Mouse (Mus musculus) forebrain, embryonic 14.5 days (tissue): ENCODE measurements at regions not wholly inside any gene's neighbourhood (a gene's known extent, or its start where the extent isn't known, plus 50 kb on each side); places are given as distances from the start of the nearest gene placed in this dataset.

Experiments
- ATAC-seq: fragments of 200-750 bp; cut with Nextera tagmentation; 2 replicates; pipeline ENCODE4 v1.8.0; 2017; ENCODE audit warnings: mild to moderate bottlenecking, moderate library complexity
- DNase-seq: peaks from one replicate; pipeline ENCODE4 v3.0.0-alpha.2; 2015; ENCODE audit warnings: low spot score
- H3K27ac ChIP-seq: fragments of 300-500 bp; sonication (generic); 2 replicates; pipeline ENCODE4 v1.5.1; 2014; ENCODE audit warnings: low read depth, mild to moderate bottlenecking, control low read depth, low read length, moderate library complexity
- H3K27me3 ChIP-seq: fragments of 300-500 bp; sonication (generic); replicated peaks from 2 replicates; pipeline ENCODE4 v1.6.1; 2014; ENCODE audit warnings: low read length, control low read depth, mixed read lengths; ENCODE audit not compliant: control insufficient read depth, insufficient read depth
- H3K36me3 ChIP-seq: fragments of 300-500 bp; sonication (generic); 2 replicates; pipeline ENCODE4 v1.6.1; 2014; ENCODE audit warnings: low read length, control low read depth; ENCODE audit not compliant: control insufficient read depth, insufficient read depth
- H3K4me1 ChIP-seq: fragments of 300-500 bp; sonication (generic); 2 replicates; pipeline ENCODE4 v1.6.1; 2014; ENCODE audit warnings: antibody characterized with exemption, low read length, control low read depth; ENCODE audit not compliant: control insufficient read depth, insufficient read depth
- H3K4me2 ChIP-seq: fragments of 300-500 bp; sonication (generic); 2 replicates; pipeline ENCODE4 v1.6.1; 2014; ENCODE audit warnings: mild to moderate bottlenecking, control low read depth, low read length
- H3K4me3 ChIP-seq: fragments of 300-500 bp; sonication (generic); 2 replicates; pipeline ENCODE4 v1.5.1; 2014; ENCODE audit warnings: low read depth, low read length, control low read depth
- H3K9ac ChIP-seq: fragments of 300-500 bp; sonication (generic); 2 replicates; pipeline ENCODE4 v1.6.1; 2014; ENCODE audit warnings: mild to moderate bottlenecking, low read length, control low read depth, moderate library complexity
- H3K9me3 ChIP-seq: fragments of 300-500 bp; sonication (generic); replicated peaks from 2 replicates; pipeline ENCODE4 v1.6.1; 2016; ENCODE audit warnings: low read length, control low read depth, mixed read lengths; ENCODE audit not compliant: control insufficient read depth
- WGBS: fragments of 180-500 bp; shearing (Covaris S2); extraction: QIAGEN DNeasy Blood & Tissue Kit; methylation state at CpG from one replicate; pipeline ENCODE4 v1.1.7; 2014; 5-methylcytosine and 5-hydroxymethylcytosine counted together

DNA sequence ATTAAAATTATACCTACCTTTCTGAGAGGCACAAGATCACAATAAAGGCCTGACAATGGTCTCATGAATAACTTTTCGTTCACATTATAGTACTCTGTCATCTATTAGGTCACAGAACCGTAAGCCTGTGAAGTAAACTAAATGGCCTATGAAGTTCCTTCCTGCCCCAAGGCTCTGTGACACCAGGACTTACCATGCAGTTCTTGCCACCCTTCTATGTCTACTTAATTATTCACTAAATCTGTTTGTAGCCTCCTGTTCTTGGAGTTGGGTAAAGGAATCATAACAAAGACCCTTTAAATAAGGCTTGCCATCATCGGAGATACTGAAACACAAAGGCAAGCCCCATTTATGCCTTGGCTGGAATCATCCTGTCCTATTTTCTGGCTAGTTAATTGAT, 408.3 kb downstream of the Cmpk2 start:
- H3K4me1 ChIP-seq = peaks cover 20% of the 10 kb centered on the region
- peak overlapping the region; percentile 95 for H3K27ac ChIP-seq
- peak; percentile 37 for ATAC-seq
- WGBS = 16% methylated on average over 3 of the region's 3 CpGs
- no peak for DNase-seq
- no peaks in the 10 kb centered on the region for H3K27me3 ChIP-seq
- H3K4me3 ChIP-seq = no peak overlapping the region
- no peaks in the 10 kb centered on the region for H3K36me3 ChIP-seq
- H3K9ac ChIP-seq = peak overlapping the region; percentile 40
- no peaks in the 10 kb centered on the region for H3K9me3 ChIP-seq
- H3K4me2 ChIP-seq = no peak overlapping the region; the same call in 1 of the 2 replicates

DNA sequence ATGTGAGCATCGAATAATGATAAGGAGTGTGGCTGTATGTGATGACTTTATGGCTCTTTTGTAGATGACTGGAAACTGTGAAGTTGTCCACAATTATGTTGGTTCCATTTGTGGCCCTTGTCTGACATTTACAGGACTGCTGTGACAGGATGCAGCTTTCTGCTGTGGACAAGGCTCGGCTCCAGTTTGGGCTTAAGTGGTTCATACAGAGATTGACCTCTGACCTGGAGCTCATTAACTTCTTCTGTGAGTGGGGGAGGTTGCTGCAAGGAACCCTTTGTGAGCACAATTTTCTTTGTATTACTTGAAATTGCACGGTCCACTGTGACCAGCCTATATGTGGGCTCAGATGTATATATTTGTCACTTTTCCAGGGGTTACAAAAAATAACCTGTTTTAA, 403.5 kb downstream of the Cmpk2 start:
- peaks cover 6% of the 10 kb centered on the region for H3K4me1 ChIP-seq
- ATAC-seq = no peak
- H3K9ac ChIP-seq = no peak overlapping the region
- H3K4me2 ChIP-seq = no peak overlapping the region
- no peaks in the 10 kb centered on the region for H3K27me3 ChIP-seq
- no peaks in the 10 kb centered on the region for H3K36me3 ChIP-seq
- no peaks in the 10 kb centered on the region for H3K9me3 ChIP-seq
- no peak overlapping the region for H3K27ac ChIP-seq
- H3K4me3 ChIP-seq = no peak overlapping the region
- DNase-seq = no peak
- WGBS = 28% methylated on average over 3 of the region's 3 CpGs

DNA sequence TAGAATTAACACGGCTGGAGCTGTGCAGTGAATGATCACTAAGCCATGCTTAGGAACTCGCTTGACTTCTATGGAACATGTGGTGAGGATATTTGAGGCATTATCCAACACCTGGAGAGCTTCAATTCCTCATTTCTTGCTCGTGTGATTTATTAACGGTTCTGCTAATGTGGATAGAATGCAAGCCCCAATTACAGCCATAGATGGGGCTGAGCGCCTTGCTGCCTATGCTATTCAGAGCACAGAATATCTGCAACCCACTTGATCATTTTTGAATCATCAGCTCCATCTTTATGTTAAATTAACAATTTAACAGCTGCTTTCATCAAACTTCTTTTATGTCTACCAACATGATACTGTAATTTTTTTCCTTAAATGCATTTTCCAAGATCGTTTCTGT, 398.7 kb downstream of the Cmpk2 start:
- WGBS = 58% methylated on average over 6 of the region's 6 CpGs
- no peak overlapping the region for H3K4me3 ChIP-seq

DNA sequence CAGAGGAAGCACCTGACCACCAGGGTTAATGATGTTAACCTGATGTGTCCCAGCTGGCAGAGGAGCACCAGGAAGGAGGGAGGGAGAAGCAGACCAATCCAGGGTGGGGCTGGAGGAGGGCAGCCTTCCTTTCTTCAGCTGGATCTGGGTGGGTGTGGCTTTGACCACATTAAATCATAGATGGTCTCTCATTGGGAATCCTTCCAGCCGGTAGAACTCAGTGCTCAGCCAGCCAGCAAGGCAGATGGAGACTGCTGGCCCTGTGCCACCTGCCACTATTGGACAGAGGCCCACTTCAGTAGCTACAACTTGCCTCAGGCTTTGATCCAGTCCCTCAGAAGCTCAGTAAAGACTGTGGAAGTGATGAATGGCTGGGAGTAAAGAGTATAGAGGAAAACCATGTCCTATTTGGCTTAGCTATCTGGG, 386.1 kb downstream of the Cmpk2 start:
- Histone ChIP-seq H3K9me3 (no peaks in the 10 kb centered on the region; the same call in 1 of the 2 replicates), H3K27ac (peak overlapping the region; percentile 65), H3K4me1 (peaks cover 6% of the 10 kb centered on the region), H3K4me3 (no peak overlapping the region), H3K4me2 (no peak overlapping the region), H3K27me3 (no peaks in the 10 kb centered on the region), H3K9ac (no peak overlapping the region), H3K36me3 (no peaks in the 10 kb centered on the region)
- ATAC-seq = peak; percentile 93
- peak; percentile 94 for DNase-seq
- 4% methylated on average over 1 of the region's 1 CpGs for WGBS

More for the DNA sequence above, 398.7 kb downstream of the Cmpk2 start:
- Histone ChIP-seq H3K36me3 (no peaks in the 10 kb centered on the region), H3K4me1 (no peaks in the 10 kb centered on the region), H3K9me3 (no peaks in the 10 kb centered on the region), H3K4me2 (no peak overlapping the region), H3K9ac (no peak overlapping the region), H3K27ac (no peak overlapping the region), H3K27me3 (no peaks in the 10 kb centered on the region)
- ATAC-seq (0 out of 2 replicates have a peak, but pooled peaks have one; percentile 29), DNase-seq (peak; percentile 38)

DNA sequence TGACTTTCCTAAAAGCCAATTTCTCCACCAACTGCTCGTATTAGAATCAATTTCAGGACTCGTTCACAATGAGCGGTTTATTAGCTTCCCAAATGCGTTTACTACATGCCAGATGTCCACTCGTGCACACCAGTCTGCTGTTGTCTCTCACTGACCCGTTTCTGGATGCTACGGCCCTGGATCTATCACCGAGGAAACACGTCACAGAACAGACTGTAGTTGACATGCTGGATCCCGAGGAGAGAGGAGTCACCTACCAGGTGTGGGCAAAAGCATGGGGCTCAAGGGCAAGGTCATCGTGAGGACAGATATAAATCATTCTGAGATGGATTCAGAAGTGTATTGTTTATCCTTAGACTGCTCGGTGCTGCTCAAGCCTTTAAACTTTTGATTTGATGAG, 375.9 kb downstream of the Cmpk2 start:
- Histone ChIP-seq H3K9ac (no peak overlapping the region), H3K36me3 (no peaks in the 10 kb centered on the region), H3K9me3 (no peaks in the 10 kb centered on the region), H3K4me3 (no peak overlapping the region), H3K27me3 (no peaks in the 10 kb centered on the region), H3K4me2 (no peak overlapping the region), H3K27ac (no peak overlapping the region), H3K4me1 (no peaks in the 10 kb centered on the region)
- DNase-seq (no peak), ATAC-seq (no peak)
- WGBS = 72% methylated on average over 12 of the region's 12 CpGs

DNA sequence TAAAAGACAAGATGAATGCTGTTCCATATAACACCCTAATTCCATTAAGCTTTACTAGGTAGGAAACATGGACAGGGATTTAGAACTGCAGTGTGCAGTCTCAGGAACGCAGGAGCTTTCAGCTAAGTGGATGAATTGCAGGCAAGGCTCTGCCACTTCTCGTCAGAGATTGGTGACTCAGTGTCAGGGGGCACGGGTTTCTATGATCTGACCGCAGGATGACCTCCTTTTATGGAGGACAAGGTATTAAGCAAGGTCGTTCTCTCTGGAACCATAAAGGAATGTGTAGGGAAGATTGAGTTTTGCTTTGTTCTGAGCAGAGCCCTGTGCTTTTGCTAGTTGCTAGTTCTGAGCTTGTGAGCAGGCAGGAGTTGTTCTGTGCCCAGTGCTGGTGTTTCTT, 373.7 kb downstream of the Cmpk2 start:
- ATAC-seq (no peak), DNase-seq (no peak)
- Histone ChIP-seq H3K36me3 (no peaks in the 10 kb centered on the region), H3K9ac (no peak overlapping the region), H3K4me1 (no peaks in the 10 kb centered on the region), H3K9me3 (no peaks in the 10 kb centered on the region), H3K4me3 (no peak overlapping the region), H3K27me3 (no peaks in the 10 kb centered on the region), H3K27ac (no peak overlapping the region), H3K4me2 (no peak overlapping the region)
- 39% methylated on average over 5 of the region's 5 CpGs for WGBS

DNA sequence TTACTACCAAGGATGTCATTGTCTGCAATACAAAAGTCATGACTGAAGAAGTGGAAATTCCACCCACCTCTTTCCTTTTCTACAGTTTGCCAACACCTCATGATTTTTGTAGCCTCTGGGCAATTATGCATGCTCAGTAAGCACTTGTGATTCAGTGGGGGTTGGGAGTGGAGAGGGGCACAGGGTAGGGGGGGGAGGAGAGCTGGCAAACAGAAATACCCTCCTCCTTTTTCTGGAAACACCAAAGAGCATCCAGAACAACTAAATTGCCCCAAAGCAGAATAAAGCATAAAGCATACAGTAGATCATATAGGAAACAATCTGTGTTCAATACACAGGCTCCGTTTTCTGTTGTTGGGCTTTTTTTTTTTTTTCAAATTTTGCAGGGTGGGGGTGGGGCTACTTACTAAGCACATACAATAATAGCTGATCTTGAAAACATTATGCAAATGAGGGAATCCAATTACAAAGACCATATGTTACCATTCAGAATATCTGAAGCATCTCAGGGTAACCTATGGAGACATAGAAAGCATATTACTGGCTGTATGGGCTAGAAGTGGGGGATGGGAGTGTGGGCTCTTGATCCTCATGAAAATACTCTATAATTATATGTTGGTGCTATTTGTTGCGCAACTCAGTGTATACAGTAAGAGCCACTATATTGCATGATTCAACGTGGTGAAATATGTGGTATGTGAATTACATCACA, 352.4 kb downstream of the Cmpk2 start:
- Histone ChIP-seq H3K27me3 (no peaks in the 10 kb centered on the region), H3K9me3 (no peaks in the 10 kb centered on the region; the same call in 1 of the 2 replicates)
- ATAC-seq = peak; percentile 83

DNA sequence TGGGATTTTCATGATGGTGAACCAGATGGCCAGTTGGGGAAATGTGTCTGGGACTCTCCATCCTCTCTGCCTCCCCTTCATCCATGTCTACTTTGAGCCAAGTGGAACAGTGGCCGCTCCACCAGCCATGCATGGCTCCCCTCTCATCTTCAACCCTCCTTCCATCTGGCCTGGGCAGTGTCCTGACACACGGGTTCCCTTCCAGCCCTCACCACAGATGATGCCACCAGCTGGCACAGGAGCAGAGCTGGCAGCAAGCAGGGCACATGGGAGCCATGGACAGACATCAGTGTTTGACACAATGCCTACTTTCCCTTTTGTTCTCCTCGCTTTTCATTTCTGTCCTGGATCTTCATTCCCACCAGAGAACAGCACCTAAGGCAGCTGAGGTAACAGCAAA, 348.9 kb downstream of the Cmpk2 start:
- no peaks in the 10 kb centered on the region for H3K9me3 ChIP-seq
- no peak overlapping the region for H3K4me3 ChIP-seq
- H3K27ac ChIP-seq = no peak overlapping the region
- DNase-seq (no peak), ATAC-seq (no peak)
- 78% methylated on average over 3 of the region's 3 CpGs for WGBS
- no peaks in the 10 kb centered on the region for H3K36me3 ChIP-seq
- no peak overlapping the region for H3K4me2 ChIP-seq
- H3K4me1 ChIP-seq = peaks cover 12% of the 10 kb centered on the region
- no peaks in the 10 kb centered on the region for H3K27me3 ChIP-seq
- no peak overlapping the region for H3K9ac ChIP-seq

More for the DNA sequence above, 352.4 kb downstream of the Cmpk2 start:
- H3K27ac ChIP-seq = peak overlapping the region; percentile 46
- 35% methylated on average over 3 of the region's 3 CpGs for WGBS
- DNase-seq = peak; percentile 83
- H3K4me3 ChIP-seq = no peak overlapping the region
- no peaks in the 10 kb centered on the region for H3K36me3 ChIP-seq
- peaks cover 12% of the 10 kb centered on the region for H3K4me1 ChIP-seq
- H3K4me2 ChIP-seq = no peak overlapping the region
- no peak overlapping the region for H3K9ac ChIP-seq

DNA sequence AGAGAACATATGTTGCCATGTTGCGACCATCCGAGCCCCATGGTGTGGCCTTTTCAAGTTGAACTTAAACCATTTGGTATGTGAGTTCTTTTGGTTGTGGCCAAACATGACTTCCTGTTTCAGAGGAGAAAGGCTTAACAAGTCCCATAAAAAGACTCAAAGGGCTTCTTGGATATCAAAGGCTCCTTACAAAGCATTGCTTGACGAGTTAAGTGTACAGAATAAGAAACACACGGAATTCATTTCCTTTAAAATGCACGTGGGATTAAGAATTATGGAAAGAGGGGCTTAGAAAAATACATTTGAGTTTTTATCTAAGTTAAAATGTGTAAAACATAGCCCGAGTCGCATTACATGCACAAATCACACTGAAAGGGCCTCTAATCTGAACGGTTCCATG, 346.8 kb downstream of the Cmpk2 start:
- WGBS = 68% methylated on average over 8 of the region's 8 CpGs
- no peak for DNase-seq
- no peak for ATAC-seq

More for the DNA sequence above, 346.8 kb downstream of the Cmpk2 start:
- Histone ChIP-seq H3K27me3 (no peaks in the 10 kb centered on the region), H3K9ac (no peak overlapping the region), H3K4me2 (no peak overlapping the region), H3K36me3 (no peaks in the 10 kb centered on the region), H3K4me3 (no peak overlapping the region), H3K27ac (no peak overlapping the region), H3K9me3 (no peaks in the 10 kb centered on the region), H3K4me1 (peaks cover 3% of the 10 kb centered on the region)
